Mouse (Mus musculus): ENCODE results near the gene Zmynd8. TPM values are rescaled to one million over a fixed set of nuclear protein-coding genes. Genes with fewer than 3 reads are reported as not detected.
A peak's percentile ranks its signal among the peaks of the same experiment; 100 is the strongest.

Gene Zmynd8
- polyA plus RNA-seq, 1 experiment, result 29.0 TPM

- DNase-seq, result no peak
- H3K27me3 ChIP-seq (replicated peaks; ENCODE audit: control insufficient read depth, insufficient read depth, low read length), result no peaks in the 10 kb centered on the region
- 95% methylated on average over 16 of the region's 16 CpGs for WGBS
- no peak overlapping the region for H3K27ac ChIP-seq (ENCODE audit: insufficient read depth, low read depth, low read length)
- no peaks in the 10 kb centered on the region for H3K36me3 ChIP-seq (ENCODE audit: control insufficient read depth, insufficient read depth, low read length)
- H3K4me1 ChIP-seq (ENCODE audit: control insufficient read depth, insufficient read depth, low read length), result no peaks in the 10 kb centered on the region
- TF ChIP-seq CTCF (conservative IDR thresholded peaks at IDR 0.05; ENCODE audit: insufficient read depth, insufficient read length, low read depth, low read length), result no peak
- TF ChIP-seq POLR2A (IDR thresholded peaks at IDR 0.05; ENCODE audit: low read depth, low read length), result no peak
- no peak overlapping the region for H3K4me3 ChIP-seq (ENCODE audit: insufficient read depth, low read depth, low read length)
These were observed 28.9 kb upstream of the Zmynd8 start for GRCm38 (mm10) chr2:165927705-165928104.

GRCm38 (mm10) chr2:165926191-165926590, 27.4 kb upstream of the Zmynd8 start:
- H3K36me3 ChIP-seq (ENCODE audit: control insufficient read depth, insufficient read depth, low read length), result no peaks in the 10 kb centered on the region
- 97% methylated on average over 5 of the region's 5 CpGs for WGBS
- no peaks in the 10 kb centered on the region for H3K27me3 ChIP-seq (replicated peaks; ENCODE audit: control insufficient read depth, insufficient read depth, low read length)
- H3K4me3 ChIP-seq (ENCODE audit: insufficient read depth, low read depth, low read length), result no peak overlapping the region
- H3K4me1 ChIP-seq (ENCODE audit: control insufficient read depth, insufficient read depth, low read length), result no peaks in the 10 kb centered on the region
- no peak overlapping the region for H3K27ac ChIP-seq (ENCODE audit: insufficient read depth, low read depth, low read length)
- DNase-seq, result no peak
- no peak for TF ChIP-seq CTCF (conservative IDR thresholded peaks at IDR 0.05; ENCODE audit: insufficient read depth, insufficient read length, low read depth, low read length)
- no peak for TF ChIP-seq POLR2A (IDR thresholded peaks at IDR 0.05; ENCODE audit: low read depth, low read length)

- H3K4me3 ChIP-seq (ENCODE audit: insufficient read depth, low read depth, low read length), result no peak overlapping the region
- no peaks in the 10 kb centered on the region for H3K27me3 ChIP-seq (replicated peaks; ENCODE audit: control insufficient read depth, insufficient read depth, low read length)
- peak; percentile 38 for DNase-seq
- no peaks in the 10 kb centered on the region for H3K36me3 ChIP-seq (ENCODE audit: control insufficient read depth, insufficient read depth, low read length)
- TF ChIP-seq POLR2A (IDR thresholded peaks at IDR 0.05; ENCODE audit: low read depth, low read length), result no peak
- no peak for TF ChIP-seq CTCF (conservative IDR thresholded peaks at IDR 0.05; ENCODE audit: insufficient read depth, insufficient read length, low read depth, low read length)
- 41% methylated on average over 3 of the region's 3 CpGs for WGBS
- peak overlapping the region; percentile 37; the same call in 1 of the 2 replicates for H3K27ac ChIP-seq (ENCODE audit: insufficient read depth, low read depth, low read length)
- H3K4me1 ChIP-seq (ENCODE audit: control insufficient read depth, insufficient read depth, low read length), result no peaks in the 10 kb centered on the region
These were observed 26.3 kb upstream of the Zmynd8 start for GRCm38 (mm10) chr2:165925144-165925543.

- Histone ChIP-seq H3K27ac (ENCODE audit: insufficient read depth, low read depth, low read length) (no peak overlapping the region), H3K4me3 (ENCODE audit: insufficient read depth, low read depth, low read length) (no peak overlapping the region), H3K36me3 (ENCODE audit: control insufficient read depth, insufficient read depth, low read length) (no peaks in the 10 kb centered on the region), H3K4me1 (ENCODE audit: control insufficient read depth, insufficient read depth, low read length) (peaks cover under 1% of the 10 kb centered on the region), H3K27me3 (replicated peaks; ENCODE audit: control insufficient read depth, insufficient read depth, low read length) (no peaks in the 10 kb centered on the region)
- DNase-seq, result no peak
- WGBS, result 30% methylated on average over 2 of the region's 2 CpGs
- no peak for TF ChIP-seq POLR2A (IDR thresholded peaks at IDR 0.05; ENCODE audit: low read depth, low read length)
- TF ChIP-seq CTCF (conservative IDR thresholded peaks at IDR 0.05; ENCODE audit: insufficient read depth, insufficient read length, low read depth, low read length), result no peak
These were observed 25.9 kb upstream of the Zmynd8 start for GRCm38 (mm10) chr2:165924695-165925094.

GRCm38 (mm10) chr2:165923715-165924114, 24.9 kb upstream of the Zmynd8 start:
- WGBS, result 96% methylated on average over 8 of the region's 8 CpGs
- Histone ChIP-seq H3K27me3 (replicated peaks; ENCODE audit: control insufficient read depth, insufficient read depth, low read length) (no peaks in the 10 kb centered on the region), H3K4me1 (ENCODE audit: control insufficient read depth, insufficient read depth, low read length) (peaks cover 5% of the 10 kb centered on the region), H3K4me3 (ENCODE audit: insufficient read depth, low read depth, low read length) (no peak overlapping the region), H3K27ac (ENCODE audit: insufficient read depth, low read depth, low read length) (no peak overlapping the region), H3K36me3 (ENCODE audit: control insufficient read depth, insufficient read depth, low read length) (no peaks in the 10 kb centered on the region)
- TF ChIP-seq POLR2A (IDR thresholded peaks at IDR 0.05; ENCODE audit: low read depth, low read length) (no peak), CTCF (conservative IDR thresholded peaks at IDR 0.05; ENCODE audit: insufficient read depth, insufficient read length, low read depth, low read length) (no peak)
- no peak for DNase-seq

- Histone ChIP-seq H3K4me1 (ENCODE audit: control insufficient read depth, insufficient read depth, low read length) (peaks cover 5% of the 10 kb centered on the region), H3K36me3 (ENCODE audit: control insufficient read depth, insufficient read depth, low read length) (no peaks in the 10 kb centered on the region), H3K27ac (ENCODE audit: insufficient read depth, low read depth, low read length) (peak overlapping the region; percentile 42), H3K4me3 (ENCODE audit: insufficient read depth, low read depth, low read length) (no peak overlapping the region), H3K27me3 (replicated peaks; ENCODE audit: control insufficient read depth, insufficient read depth, low read length) (no peaks in the 10 kb centered on the region)
- WGBS, result 90% methylated on average over 3 of the region's 3 CpGs
- TF ChIP-seq POLR2A (IDR thresholded peaks at IDR 0.05; ENCODE audit: low read depth, low read length) (no peak), CTCF (conservative IDR thresholded peaks at IDR 0.05; ENCODE audit: insufficient read depth, insufficient read length, low read depth, low read length) (no peak)
- DNase-seq, result no peak
These were observed 24.2 kb upstream of the Zmynd8 start for GRCm38 (mm10) chr2:165922994-165923393.

- 67% methylated on average over 13 of the region's 13 CpGs for WGBS
- H3K4me3 ChIP-seq (ENCODE audit: insufficient read depth, low read depth, low read length), result no peak overlapping the region
These were observed 23.4 kb upstream of the Zmynd8 start for GRCm38 (mm10) chr2:165922047-165922728.

More at GRCm38 (mm10) chr2:165922047-165922728, 23.4 kb upstream of the Zmynd8 start:
- peak overlapping the region; percentile 42; the same call in 1 of the 2 replicates for H3K27ac ChIP-seq (ENCODE audit: insufficient read depth, low read depth, low read length)
- DNase-seq, result peak; percentile 56
- no peaks in the 10 kb centered on the region for H3K27me3 ChIP-seq (replicated peaks; ENCODE audit: control insufficient read depth, insufficient read depth, low read length)
- no peaks in the 10 kb centered on the region for H3K36me3 ChIP-seq (ENCODE audit: control insufficient read depth, insufficient read depth, low read length)
- TF ChIP-seq POLR2A (IDR thresholded peaks at IDR 0.05; ENCODE audit: low read depth, low read length) (no peak), CTCF (conservative IDR thresholded peaks at IDR 0.05; ENCODE audit: insufficient read depth, insufficient read length, low read depth, low read length) (no peak)
- H3K4me1 ChIP-seq (ENCODE audit: control insufficient read depth, insufficient read depth, low read length), result peaks cover 5% of the 10 kb centered on the region
